Mouse (Mus musculus) bone marrow, adult 2 months (tissue): Measurements from ENCODE around the gene Rab29.

Source experiments
- CTCF ChIP-seq: fragments of 200-500 bp; IDR thresholded peaks from 2 replicates; pipeline ENCODE4 v1.5.1; 2011; ENCODE audit warnings: low read length, control low read depth; ENCODE audit not compliant: control insufficient read depth, insufficient read depth
- POLR2A ChIP-seq: fragments of 200-500 bp; IDR thresholded peaks from 2 replicates; pipeline ENCODE4 v1.6.1; 2011; ENCODE audit warnings: low read depth, mild to moderate bottlenecking, control low read depth, low read length, borderline replicate concordance; ENCODE audit not compliant: control insufficient read depth

DNA sequence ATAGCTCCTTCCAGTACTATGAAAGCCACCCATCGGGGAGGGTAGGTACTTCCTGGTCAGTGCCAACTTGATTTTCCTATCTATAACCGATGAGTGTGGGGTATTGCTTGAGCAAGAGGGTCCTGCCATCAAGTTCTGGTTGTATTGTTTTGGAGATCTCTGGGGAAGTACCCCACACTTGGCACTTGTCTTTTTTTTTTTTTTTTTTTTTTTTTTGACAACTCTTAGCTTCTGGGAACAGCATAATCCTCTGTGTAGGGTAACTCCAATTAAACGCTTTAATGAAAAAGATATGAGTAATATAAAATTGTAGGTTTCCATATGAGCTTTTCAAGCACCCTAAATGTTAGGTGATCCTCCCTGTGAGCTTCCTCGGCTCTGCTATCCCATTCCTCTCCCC lies 35.7 kb downstream of the Rab29 start:
- TF ChIP-seq CTCF = no peak
- TF ChIP-seq POLR2A = no peak
